Mouse (Mus musculus) CH12.LX (cell line): ENCODE measurements around the gene Sdc4. TPM values are rescaled to one million over a fixed set of nuclear protein-coding genes. Genes with fewer than 3 reads are reported as not detected.

ENCODE experiments used
- DNase-seq: peaks from one replicate; pipeline ENCODE4 v3.0.0-alpha.2; 2013; ENCODE audit errors: extremely low read depth
- H3K27ac ChIP-seq: 2 replicates; pipeline ENCODE4 v1.5.1; 2012; ENCODE audit warnings: low read depth, mild to moderate bottlenecking, control low read depth, moderate library complexity; ENCODE audit not compliant: insufficient read depth
- H3K27me3 ChIP-seq: replicated peaks from 2 replicates; pipeline ENCODE3; 2012; ENCODE audit warnings: inconsistent platforms
- H3K36me3 ChIP-seq, 2 experiments: replicated peaks in 1 of 2; 2 replicates each; pipeline versions ENCODE3 to v1.6.1; 2012; ENCODE audit warnings: inconsistent platforms in 1 of 2, low read length in 1 of 2, mild to moderate bottlenecking in 1 of 2, mixed read lengths in 1 of 2, moderate library complexity in 1 of 2; ENCODE audit not compliant: control insufficient read depth in 1 of 2, insufficient read depth in 1 of 2
- H3K4me1 ChIP-seq, 2 experiments: 2 replicates each; pipeline ENCODE4 v1.6.1; 2012; ENCODE audit warnings: inconsistent platforms in 1 of 2, moderate library complexity in 1 of 2; ENCODE audit not compliant: insufficient read depth in 2 of 2, control insufficient read depth in 1 of 2
- H3K4me2 ChIP-seq: 2 replicates; pipeline ENCODE4 v1.6.1; 2012; ENCODE audit warnings: low read depth, mild to moderate bottlenecking, control low read depth; ENCODE audit not compliant: poor library complexity, insufficient read depth, severe bottlenecking
- H3K4me3 ChIP-seq, 3 experiments: fragments of 150-350 bp in 1 of 3; sonication (generic) in 1 of 3; replicated peaks in 1 of 3; 2 replicates each; pipeline versions ENCODE3 to v1.5.1; 2011 to 2012; ENCODE audit warnings: low read depth in 2 of 3, low read length in 2 of 3, mild to moderate bottlenecking in 2 of 3, moderate library complexity in 2 of 3, control low read depth in 1 of 3, improper control_type of control experiment in 1 of 3, inconsistent platforms in 1 of 3, mixed read lengths in 1 of 3; ENCODE audit not compliant: poor library complexity in 1 of 3
- H3K79me2 ChIP-seq: replicated peaks from 2 replicates; pipeline ENCODE4 v1.6.1; 2012; ENCODE audit warnings: mild to moderate bottlenecking, moderate library complexity; ENCODE audit not compliant: control insufficient read depth, poor library complexity, insufficient read depth, severe bottlenecking; ENCODE audit errors: extremely low read depth
- H3K9ac ChIP-seq: 2 replicates; pipeline ENCODE4 v1.6.1; 2012; ENCODE audit warnings: low read depth, mild to moderate bottlenecking, control low read depth, moderate library complexity; ENCODE audit not compliant: insufficient read depth
- H3K9me3 ChIP-seq: replicated peaks from 2 replicates; pipeline ENCODE3; 2012; ENCODE audit warnings: low read length, inconsistent platforms, mixed read lengths
- BHLHE40 ChIP-seq: IDR thresholded peaks from 2 replicates; pipeline ENCODE4 v1.6.1; 2011; ENCODE audit warnings: mild to moderate bottlenecking, low read depth, low read length, improper control_type of control experiment
- CHD1 ChIP-seq: IDR thresholded peaks from 2 replicates; pipeline ENCODE4 v1.6.1; 2012; ENCODE audit warnings: low read depth, low read length, improper control_type of control experiment, inconsistent platforms
- CHD2 ChIP-seq: IDR thresholded peaks from 2 replicates; pipeline ENCODE4 v1.6.1; 2011; ENCODE audit warnings: low read length, improper control_type of control experiment
- CTCF ChIP-seq, 2 experiments: IDR thresholded peaks in 1 of 2; conservative IDR thresholded peaks in 1 of 2; 2 replicates each; pipeline ENCODE4 v1.5.1; 2011 to 2012; ENCODE audit warnings: low read depth in 2 of 2, low read length in 2 of 2, improper control_type of control experiment in 1 of 2, inconsistent platforms in 1 of 2, mild to moderate bottlenecking in 1 of 2, moderate library complexity in 1 of 2
- ELF1 ChIP-seq: IDR thresholded peaks from 2 replicates; pipeline ENCODE4 v1.6.1; 2014; ENCODE audit warnings: low read depth, mild to moderate bottlenecking, inconsistent platforms, low read length, improper control_type of control experiment
- EP300 ChIP-seq: IDR thresholded peaks from 2 replicates; pipeline ENCODE4 v1.6.1; 2011; ENCODE audit warnings: low read length, improper control_type of control experiment
- ETS1 ChIP-seq: conservative IDR thresholded peaks from 2 replicates; pipeline ENCODE4 v1.6.1; 2012; ENCODE audit warnings: low read depth, mild to moderate bottlenecking, inconsistent platforms, low read length, improper control_type of control experiment, moderate library complexity
- GABPA ChIP-seq: IDR thresholded peaks from 2 replicates; pipeline ENCODE4 v1.6.1; 2012; ENCODE audit warnings: low read depth, low read length, improper control_type of control experiment, inconsistent platforms; ENCODE audit not compliant: insufficient replicate concordance
- HCFC1 ChIP-seq: IDR thresholded peaks from 2 replicates; pipeline ENCODE4 v1.6.1; 2012; ENCODE audit warnings: low read depth, mild to moderate bottlenecking, inconsistent platforms, low read length, improper control_type of control experiment
- IRF4 ChIP-seq: IDR thresholded peaks from 2 replicates; pipeline ENCODE4 v1.6.1; 2014; ENCODE audit warnings: low read depth, mild to moderate bottlenecking, inconsistent platforms, low read length, improper control_type of control experiment
- JUN ChIP-seq: IDR thresholded peaks from 2 replicates; pipeline ENCODE4 v1.6.1; 2011; ENCODE audit warnings: low read depth, mild to moderate bottlenecking, low read length, improper control_type of control experiment, moderate library complexity; ENCODE audit not compliant: insufficient read depth
- JUND ChIP-seq: conservative IDR thresholded peaks from 2 replicates; pipeline ENCODE4 v1.6.1; 2011; ENCODE audit warnings: low read depth, low read length, improper control_type of control experiment
- KAT2A ChIP-seq: IDR thresholded peaks from 2 replicates; pipeline ENCODE4 v1.6.1; 2012; ENCODE audit warnings: low read length, improper control_type of control experiment, inconsistent platforms; ENCODE audit not compliant: insufficient replicate concordance
- MAFK ChIP-seq: IDR thresholded peaks from 2 replicates; pipeline ENCODE4 v1.6.1; 2011; ENCODE audit warnings: low read length, improper control_type of control experiment; ENCODE audit not compliant: insufficient replicate concordance
- MAX ChIP-seq: IDR thresholded peaks from 2 replicates; pipeline ENCODE4 v1.6.1; 2011; ENCODE audit warnings: low read length, improper control_type of control experiment
- MAZ ChIP-seq: IDR thresholded peaks from 2 replicates; pipeline ENCODE4 v1.6.1; 2012; ENCODE audit warnings: low read depth, mild to moderate bottlenecking, inconsistent platforms, low read length, improper control_type of control experiment, moderate library complexity
- MEF2A ChIP-seq: IDR thresholded peaks from 2 replicates; pipeline ENCODE4 v1.6.1; 2014; ENCODE audit warnings: low read depth, mild to moderate bottlenecking, inconsistent platforms, low read length, improper control_type of control experiment, borderline replicate concordance
- MXI1 ChIP-seq: IDR thresholded peaks from 2 replicates; pipeline ENCODE4 v1.6.1; 2011; ENCODE audit warnings: mild to moderate bottlenecking, low read depth, low read length, improper control_type of control experiment
- MYC ChIP-seq: IDR thresholded peaks from 2 replicates; pipeline ENCODE4 v1.6.1; 2011; ENCODE audit warnings: low read depth, mild to moderate bottlenecking, improper control_type of control experiment, low read length
- NELFE ChIP-seq: IDR thresholded peaks from 2 replicates; pipeline ENCODE4 v1.6.1; 2011; ENCODE audit warnings: low read depth, low read length, improper control_type of control experiment
- NRF1 ChIP-seq: IDR thresholded peaks from 2 replicates; pipeline ENCODE4 v1.6.1; 2014; ENCODE audit warnings: low read depth, mild to moderate bottlenecking, inconsistent platforms, low read length, improper control_type of control experiment, moderate library complexity
- PAX5 ChIP-seq: IDR thresholded peaks from 2 replicates; pipeline ENCODE4 v1.6.1; 2012; ENCODE audit warnings: low read length, inconsistent platforms, mixed read lengths
- POLR2A ChIP-seq: IDR thresholded peaks from 2 replicates; pipeline ENCODE4 v1.6.1; 2011; ENCODE audit warnings: low read depth, mild to moderate bottlenecking, improper control_type of control experiment, low read length
- POLR2AphosphoS2 ChIP-seq: IDR thresholded peaks from 2 replicates; pipeline ENCODE4 v1.6.1; 2011; ENCODE audit warnings: low read depth, low read length, improper control_type of control experiment
- RAD21 ChIP-seq: IDR thresholded peaks from 2 replicates; pipeline ENCODE4 v1.6.1; 2011; ENCODE audit warnings: low read depth, mild to moderate bottlenecking, low read length, improper control_type of control experiment, moderate library complexity
- RCOR1 ChIP-seq: conservative IDR thresholded peaks from 2 replicates; pipeline ENCODE4 v1.6.1; 2012; ENCODE audit warnings: low read depth, mild to moderate bottlenecking, inconsistent platforms, low read length, improper control_type of control experiment
- SIN3A ChIP-seq: IDR thresholded peaks from 2 replicates; pipeline ENCODE4 v1.6.1; 2012; ENCODE audit warnings: low read length, improper control_type of control experiment, inconsistent platforms
- SMC3 ChIP-seq: IDR thresholded peaks from 2 replicates; pipeline ENCODE4 v1.6.1; 2011; ENCODE audit warnings: low read depth, low read length, improper control_type of control experiment
- TBP ChIP-seq: conservative IDR thresholded peaks from 2 replicates; pipeline ENCODE4 v1.6.1; 2011; ENCODE audit warnings: low read depth, low read length, improper control_type of control experiment
- TCF12 ChIP-seq: IDR thresholded peaks from 2 replicates; pipeline ENCODE4 v1.6.1; 2014; ENCODE audit warnings: low read depth, mild to moderate bottlenecking, inconsistent platforms, low read length, improper control_type of control experiment
- UBTF ChIP-seq: IDR thresholded peaks from 2 replicates; pipeline ENCODE4 v1.6.1; 2012; ENCODE audit warnings: low read depth, mild to moderate bottlenecking, inconsistent platforms, low read length, improper control_type of control experiment, moderate library complexity
- USF1 ChIP-seq: IDR thresholded peaks from 2 replicates; pipeline ENCODE4 v1.6.1; 2014; ENCODE audit warnings: low read depth, mild to moderate bottlenecking, inconsistent platforms, low read length, improper control_type of control experiment
- USF2 ChIP-seq: conservative IDR thresholded peaks from 2 replicates; pipeline ENCODE4 v1.6.1; 2011; ENCODE audit warnings: low read depth, low read length, improper control_type of control experiment
- ZC3H11A ChIP-seq: IDR thresholded peaks from 2 replicates; pipeline ENCODE4 v1.6.1; 2012; ENCODE audit warnings: low read depth, mild to moderate bottlenecking, inconsistent platforms, low read length, improper control_type of control experiment
- ZKSCAN1 ChIP-seq: IDR thresholded peaks from 2 replicates; pipeline ENCODE4 v1.6.1; 2012; ENCODE audit warnings: low read depth, inconsistent platforms, low read length, improper control_type of control experiment, borderline replicate concordance
- ZMIZ1 ChIP-seq: IDR thresholded peaks from 2 replicates; pipeline ENCODE4 v1.6.1; 2012; ENCODE audit warnings: low read depth, mild to moderate bottlenecking, inconsistent platforms, low read length, improper control_type of control experiment
- ZNF384 ChIP-seq: IDR thresholded peaks from 2 replicates; pipeline ENCODE4 v1.6.1; 2012; ENCODE audit warnings: low read depth, low read length, improper control_type of control experiment, inconsistent platforms
- dilution Hi-C: fragments of 300-500 bp; cut with MboI; formaldehyde crosslinking; loops from 2 replicates; pipeline ENCODE4 v1.14.3; 2020; ENCODE audit warnings: low sequenced_read_pairs; ENCODE audit not compliant: extremely low pct_unique_long_range_greater_than_20kb, extremely low pct_ligation_motif_present
- in situ Hi-C: fragments of 300-500 bp; cut with MboI; formaldehyde crosslinking; loops from 3 replicates; pipeline ENCODE4 v1.14.3; 2019; ENCODE audit warnings: low sequenced_read_pairs, low pct_ligation_motif_present, low pct_unique_long_range_greater_than_20kb, mixed read lengths
- polyA plus RNA-seq: library from polyadenylated mRNA; unstranded; fragments of >175 nt; gene quantifications from 2 replicates; pipeline ENCODE4 v1.2.1, GENCODE M21; 2012; ENCODE audit warnings: low read depth; ENCODE audit not compliant: insufficient read length
- total RNA-seq, 2 experiments: library from RNA; depleted of rRNA; stranded (reverse); fragments of 300-350 nt in 1 of 2; fragments of >200 nt in 1 of 2; gene quantifications; 2 replicates each; pipeline ENCODE4 v1.2.3; 2012 to 2014

Sdc4 gene
- total and polyA plus RNA-seq, 3 experiments, result 46.6 to 69.9 (median 59.8) TPM

- Histone ChIP-seq H3K36me3 (peaks cover 27 to 40% of the 10 kb centered on the region in 2 experiments), H3K9ac (peak within 1 kb of the TSS; percentile 81), H3K4me1 (peaks cover 7 to 36% of the 10 kb centered on the region in 2 experiments), H3K9me3 (peaks cover 2% of the 10 kb centered on the region), H3K4me3 (peak within 1 kb of the TSS; percentile 72 to 93 (median 78)), H3K27ac (peak within 1 kb of the TSS; percentile 48), H3K27me3 (no peaks in the 10 kb centered on the region), H3K4me2 (peak within 1 kb of the TSS; percentile 81), H3K79me2 (peaks cover 11% of the 10 kb centered on the region)
- no peak for TF ChIP-seq MAFK
- TF ChIP-seq ZMIZ1, result peak; percentile 64; the same call in 1 of the 2 replicates
- no peak for TF ChIP-seq RCOR1
- peak; percentile 77 for TF ChIP-seq RAD21
- no peak for TF ChIP-seq USF1
- no peak for TF ChIP-seq ZKSCAN1
- no peak for TF ChIP-seq PAX5
- peak; percentile 76; the same call in 1 of the 2 replicates for TF ChIP-seq MXI1
- peak; percentile 77; the same call in 1 of the 2 replicates for TF ChIP-seq MEF2A
- no peak for TF ChIP-seq USF2
- TF ChIP-seq POLR2A, result peak; percentile 79
- TF ChIP-seq KAT2A, result peak; percentile 95
- TF ChIP-seq MAZ, result peak; percentile 87; the same call in 1 of the 2 replicates
- TF ChIP-seq CTCF (conservative IDR thresholded peaks at IDR 0.05 in 1 of 2, IDR thresholded peaks at IDR 0.05 in 1 of 2; ENCODE audit: low read depth in 2 of 2, low read length in 2 of 2), result peak; percentile 36 to 91; a peak in 3 of 4 replicates
- TF ChIP-seq JUN, result no peak
- 0 out of 2 replicates have a peak, but pooled peaks have one; percentile 76 for TF ChIP-seq MYC
- TF ChIP-seq JUND, result no peak; the same call in 1 of the 2 replicates
- no peak for TF ChIP-seq EP300
- no peak; the same call in none of the 2 replicates for TF ChIP-seq ZNF384
- TF ChIP-seq SIN3A, result peak; percentile 95
- peak; percentile 95 for TF ChIP-seq NRF1
- TF ChIP-seq SMC3, result peak; percentile 59
- TF ChIP-seq IRF4, result peak; percentile 68
- TF ChIP-seq ELF1, result peak; percentile 99
- TF ChIP-seq UBTF, result 0 out of 2 replicates have a peak, but pooled peaks have one; percentile 53
- TF ChIP-seq NELFE, result peak; percentile 66; the same call in 1 of the 2 replicates
- peak; percentile 52 for TF ChIP-seq ETS1
- TF ChIP-seq GABPA, result peak; percentile 54; the same call in 1 of the 2 replicates
- TF ChIP-seq ZC3H11A, result no peak
- peak; percentile 54; the same call in 1 of the 2 replicates for TF ChIP-seq CHD2
- peak; percentile 48 for TF ChIP-seq BHLHE40
- TF ChIP-seq HCFC1, result peak; percentile 98
- TF ChIP-seq TBP, result no peak
- peak; percentile 83 for TF ChIP-seq POLR2AphosphoS2
- TF ChIP-seq MAX, result peak; percentile 81; the same call in 1 of the 2 replicates
- no peak for TF ChIP-seq CHD1
- TF ChIP-seq TCF12, result peak; percentile 62; the same call in 1 of the 2 replicates
- in situ Hi-C loops (no loop called here), dilution Hi-C loops (no loop called here)
- DNase-seq, result peak; percentile 99
Observed at GRCm38 (mm10) chr2:164460745-164461551, 17.3 kb upstream of the Sdc4 start, which contains the start of gene Gm20458. Gene Gm20458, plus strand, starts transcription at chr2:164460967.
